Mouse (Mus musculus) adrenal gland, postnatal 14 days (tissue): ENCODE results near the gene Fgfr2. TPM values are rescaled to one million over a fixed set of nuclear protein-coding genes. Genes with fewer than 3 reads are reported as not detected.

Source experiments
- DNase-seq: peaks from one replicate; pipeline ENCODE4 v3.0.0; 2021; ENCODE audit warnings: mixed read lengths
- total RNA-seq: library from RNA; stranded (reverse); gene quantifications from 2 replicates; pipeline ENCODE4 v1.2.3, GENCODE M21; 2021

The Fgfr2 gene
- total RNA-seq, 1 experiment from 2014 or later, result 227 TPM

GRCm38 (mm10) chr7:130262528-130263232 lies 2860.5 kb downstream of the Fgfr2 start:
- DNase-seq, result no peak

- peak; percentile 38 for DNase-seq
These were observed 2861.2 kb downstream of the Fgfr2 start for GRCm38 (mm10) chr7:130261684-130262527.

- peak; percentile 59 for DNase-seq
These were observed 2862.1 kb downstream of the Fgfr2 start for GRCm38 (mm10) chr7:130260905-130261683.

GRCm38 (mm10) chr7:130260060-130260459 lies 2863.1 kb downstream of the Fgfr2 start:
- DNase-seq, result no peak

- DNase-seq, result no peak
These were observed 2864.3 kb downstream of the Fgfr2 start for GRCm38 (mm10) chr7:130258704-130259295.

GRCm38 (mm10) chr7:130257991-130258703 lies 2865.0 kb downstream of the Fgfr2 start:
- no peak for DNase-seq

GRCm38 (mm10) chr7:130253264-130253663 lies 2869.9 kb downstream of the Fgfr2 start:
- DNase-seq, result no peak

GRCm38 (mm10) chr7:130251936-130252523 lies 2871.1 kb downstream of the Fgfr2 start:
- no peak for DNase-seq

GRCm38 (mm10) chr7:130250994-130251393 lies 2872.2 kb downstream of the Fgfr2 start:
- DNase-seq, result no peak

GRCm38 (mm10) chr7:130248403-130248802 lies 2874.7 kb downstream of the Fgfr2 start:
- no peak for DNase-seq

GRCm38 (mm10) chr7:130247831-130248230 lies 2875.3 kb downstream of the Fgfr2 start:
- DNase-seq, result no peak

GRCm38 (mm10) chr7:130246483-130246882 lies 2876.7 kb downstream of the Fgfr2 start:
- DNase-seq, result no peak

- DNase-seq, result no peak
These were observed 2878.6 kb downstream of the Fgfr2 start for GRCm38 (mm10) chr7:130244545-130244944.

- no peak for DNase-seq
These were observed 2879.3 kb downstream of the Fgfr2 start for GRCm38 (mm10) chr7:130243811-130244210.

GRCm38 (mm10) chr7:130240191-130240590 lies 2883.0 kb downstream of the Fgfr2 start:
- no peak for DNase-seq

GRCm38 (mm10) chr7:130237244-130237643 lies 2885.9 kb downstream of the Fgfr2 start:
- peak; percentile 36 for DNase-seq

GRCm38 (mm10) chr7:130233777-130234176 lies 2889.4 kb downstream of the Fgfr2 start:
- DNase-seq, result peak; percentile 43

GRCm38 (mm10) chr7:130230034-130230433 lies 2893.1 kb downstream of the Fgfr2 start:
- no peak for DNase-seq

GRCm38 (mm10) chr7:130225227-130225626 lies 2897.9 kb downstream of the Fgfr2 start:
- DNase-seq, result no peak

GRCm38 (mm10) chr7:130222633-130223354 lies 2900.4 kb downstream of the Fgfr2 start:
- no peak for DNase-seq
